Mouse (Mus musculus) heart, embryonic 11.5 days (tissue): ENCODE results near the gene Gtf2a1l. TPM values are rescaled to one million over a fixed set of nuclear protein-coding genes. Genes with fewer than 3 reads are reported as not detected.

Experiments used
- ATAC-seq: fragments of 200-750 bp; cut with Nextera tagmentation; replicated peaks from 2 replicates; pipeline ENCODE4 v1.8.0; 2017; ENCODE audit warnings: moderate library complexity; ENCODE audit not compliant: insufficient number of reproducible peaks, low FRiP score, low TSS enrichment
- H3K27ac ChIP-seq: fragments of 300-500 bp; sonication (generic); 2 replicates; pipeline ENCODE4 v1.5.1; 2014; ENCODE audit warnings: mild to moderate bottlenecking, low read depth, low read length
- H3K27me3 ChIP-seq: fragments of 300-500 bp; sonication (generic); 2 replicates; pipeline ENCODE4 v1.6.1; 2014; ENCODE audit warnings: mild to moderate bottlenecking, low read length, mixed read lengths; ENCODE audit not compliant: control insufficient read depth, insufficient read depth
- H3K36me3 ChIP-seq: fragments of 300-500 bp; sonication (generic); 2 replicates; pipeline ENCODE4 v1.6.1; 2014; ENCODE audit warnings: mild to moderate bottlenecking, low read length, moderate library complexity, mixed read lengths; ENCODE audit not compliant: control insufficient read depth, insufficient read depth
- H3K4me1 ChIP-seq: fragments of 300-500 bp; sonication (generic); 2 replicates; pipeline ENCODE4 v1.6.1; 2014; ENCODE audit warnings: low read length; ENCODE audit not compliant: control insufficient read depth, insufficient read depth
- H3K4me2 ChIP-seq: fragments of 300-500 bp; sonication (generic); 2 replicates; pipeline ENCODE4 v1.6.1; 2014; ENCODE audit warnings: mild to moderate bottlenecking, moderate library complexity
- H3K4me3 ChIP-seq: fragments of 300-500 bp; sonication (generic); 2 replicates; pipeline ENCODE4 v1.5.1; 2014; ENCODE audit warnings: low read depth, low read length
- H3K9ac ChIP-seq: fragments of 300-500 bp; sonication (generic); 2 replicates; pipeline ENCODE4 v1.6.1; 2014; ENCODE audit warnings: mild to moderate bottlenecking, low read depth, low read length, moderate library complexity
- H3K9me3 ChIP-seq: fragments of 300-500 bp; sonication (generic); replicated peaks from 2 replicates; pipeline ENCODE4 v1.6.1; 2016; ENCODE audit warnings: low read length; ENCODE audit not compliant: control insufficient read depth
- WGBS: fragments of 180-500 bp; shearing (Covaris S2); extraction: QIAGEN DNeasy Blood & Tissue Kit; methylation state at CpG from one replicate; pipeline ENCODE4 v1.1.7; 2014; ENCODE audit not compliant: insufficient replicate concordance; 5-methylcytosine and 5-hydroxymethylcytosine counted together
- polyA plus RNA-seq: library from polyadenylated mRNA; unstranded; fragments of >200 nt; fragmentation: Nextera tagmentation; extraction: Ambion mirVana; gene quantifications from 2 replicates; pipeline ENCODE4 v1.2.1, GENCODE M21; 2014

Gene Gtf2a1l
- polyA plus RNA-seq = 0.21 and 0.41 TPM in 2 replicates

DNA sequence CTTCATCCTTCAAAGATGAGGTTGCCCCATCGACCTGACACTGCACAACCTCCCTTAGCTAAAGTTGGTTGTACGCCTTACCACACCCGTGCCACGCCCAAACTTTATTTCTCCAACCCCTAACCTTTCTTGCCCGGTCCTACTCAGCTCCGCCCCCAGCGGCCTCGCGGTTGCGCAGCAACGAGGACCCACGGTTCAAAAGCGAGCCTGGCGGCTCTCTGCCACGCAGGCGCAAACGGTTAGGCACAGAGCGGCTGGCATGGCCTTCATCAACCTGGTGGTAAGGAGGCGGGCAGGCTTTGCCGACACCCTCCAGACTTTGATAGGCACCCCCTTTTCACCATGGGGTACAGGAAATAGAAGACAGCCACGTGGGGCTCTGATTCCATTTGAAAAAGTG, at the start of gene Gtf2a1l:
Gene Gtf2a1l, plus strand, starts transcription at position 209 of the 400 bp plus-strand sequence.
- Histone ChIP-seq H3K4me2 (peak within 1 kb of the TSS; percentile 62), H3K27ac (no peak within 1 kb of the TSS), H3K9me3 (no peaks in the 10 kb centered on the region), H3K9ac (no peak within 1 kb of the TSS), H3K4me1 (no peaks in the 10 kb centered on the region), H3K4me3 (peak within 1 kb of the TSS; percentile 18; the same call in 1 of the 2 replicates), H3K36me3 (no peaks in the 10 kb centered on the region), H3K27me3 (no peaks in the 10 kb centered on the region)
- ATAC-seq = no peak
- 18% methylated on average over 21 of the region's 21 CpGs for WGBS

- H3K36me3 ChIP-seq = no peaks in the 10 kb centered on the region
- no peaks in the 10 kb centered on the region for H3K9me3 ChIP-seq
- no peak overlapping the region for H3K4me2 ChIP-seq
- no peak overlapping the region for H3K9ac ChIP-seq
- H3K4me1 ChIP-seq = peaks cover 7% of the 10 kb centered on the region
- no peak for ATAC-seq
- H3K4me3 ChIP-seq = no peak overlapping the region
- no peak overlapping the region for H3K27ac ChIP-seq
- no peaks in the 10 kb centered on the region for H3K27me3 ChIP-seq
- 68% methylated on average over 4 of the region's 4 CpGs for WGBS
Measured at GRCm38 (mm10) chr17:88620935-88621334, 47.5 kb upstream of the Gtf2a1l start.

DNA sequence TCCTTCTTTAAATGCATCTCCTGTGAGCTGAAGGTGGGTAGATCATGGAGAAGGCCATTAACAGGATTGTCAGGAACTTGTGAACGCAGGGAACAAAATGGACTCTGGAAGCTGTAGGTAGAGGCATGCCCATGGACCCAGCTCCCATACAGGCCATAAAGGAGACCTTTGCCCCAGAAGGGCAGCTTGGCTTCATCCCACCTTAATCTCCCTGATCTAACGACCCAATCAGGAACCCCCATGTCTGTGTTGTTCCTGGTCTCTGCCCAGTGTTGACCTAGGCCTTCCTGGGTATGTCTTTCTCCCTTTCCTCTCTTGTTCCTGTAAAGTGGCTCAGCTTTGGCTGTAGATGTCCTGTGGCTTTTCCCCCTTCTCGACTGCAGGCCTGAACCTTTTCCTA, 47.1 kb upstream of the Gtf2a1l start:
- no peaks in the 10 kb centered on the region for H3K9me3 ChIP-seq
- no peak overlapping the region for H3K4me2 ChIP-seq
- H3K27ac ChIP-seq = no peak overlapping the region
- H3K27me3 ChIP-seq = no peaks in the 10 kb centered on the region
- H3K4me3 ChIP-seq = no peak overlapping the region
- H3K4me1 ChIP-seq = peaks cover 11% of the 10 kb centered on the region
- no peaks in the 10 kb centered on the region for H3K36me3 ChIP-seq
- ATAC-seq = no peak
- no peak overlapping the region for H3K9ac ChIP-seq
- 72% methylated on average over 3 of the region's 3 CpGs for WGBS

- WGBS = 83% methylated on average over 1 of the region's 1 CpGs
- no peak for ATAC-seq
- Histone ChIP-seq H3K4me2 (no peak overlapping the region), H3K36me3 (no peaks in the 10 kb centered on the region), H3K9me3 (no peaks in the 10 kb centered on the region), H3K27ac (no peak overlapping the region), H3K9ac (no peak overlapping the region), H3K27me3 (no peaks in the 10 kb centered on the region), H3K4me1 (peaks cover 24% of the 10 kb centered on the region), H3K4me3 (no peak overlapping the region)
Measured at GRCm38 (mm10) chr17:88622711-88623110, 45.7 kb upstream of the Gtf2a1l start.

GRCm38 (mm10) chr17:88624386-88624785, 44.1 kb upstream of the Gtf2a1l start:
- H3K27me3 ChIP-seq = no peaks in the 10 kb centered on the region
- 79% methylated on average over 4 of the region's 4 CpGs for WGBS

GRCm38 (mm10) chr17:88625350-88625749, 43.1 kb upstream of the Gtf2a1l start:
- Histone ChIP-seq H3K4me3 (no peak overlapping the region), H3K36me3 (no peaks in the 10 kb centered on the region), H3K4me1 (peaks cover 44% of the 10 kb centered on the region), H3K9me3 (no peaks in the 10 kb centered on the region), H3K27ac (peak overlapping the region; percentile 87), H3K4me2 (no peak overlapping the region), H3K9ac (0 out of 2 replicates have a peak overlapping the region, but pooled peaks have one; percentile 22), H3K27me3 (no peaks in the 10 kb centered on the region)
- no peak for ATAC-seq
- WGBS = 78% methylated on average over 13 of the region's 13 CpGs

More at GRCm38 (mm10) chr17:88624386-88624785, 44.1 kb upstream of the Gtf2a1l start:
- Histone ChIP-seq H3K9ac (no peak overlapping the region), H3K4me2 (no peak overlapping the region), H3K4me1 (peaks cover 34% of the 10 kb centered on the region), H3K4me3 (no peak overlapping the region), H3K36me3 (no peaks in the 10 kb centered on the region), H3K9me3 (no peaks in the 10 kb centered on the region), H3K27ac (no peak overlapping the region)
- no peak for ATAC-seq

- Histone ChIP-seq H3K9me3 (no peaks in the 10 kb centered on the region), H3K36me3 (no peaks in the 10 kb centered on the region), H3K27ac (peak overlapping the region; percentile 87), H3K4me1 (peaks cover 44% of the 10 kb centered on the region), H3K27me3 (no peaks in the 10 kb centered on the region), H3K4me2 (peak overlapping the region; percentile 41; the same call in 1 of the 2 replicates), H3K4me3 (no peak overlapping the region), H3K9ac (0 out of 2 replicates have a peak overlapping the region, but pooled peaks have one; percentile 22)
- 0 out of 2 replicates have a peak, but pooled peaks have one; percentile 9 for ATAC-seq
- 71% methylated on average over 7 of the region's 7 CpGs for WGBS
Measured at GRCm38 (mm10) chr17:88625931-88626330, 42.5 kb upstream of the Gtf2a1l start.

- H3K27me3 ChIP-seq = no peaks in the 10 kb centered on the region
- 0 out of 2 replicates have a peak, but pooled peaks have one; percentile 40 for ATAC-seq
- 44% methylated on average over 7 of the region's 7 CpGs for WGBS
- H3K4me2 ChIP-seq = peak overlapping the region; percentile 41
- peak overlapping the region; percentile 87 for H3K27ac ChIP-seq
- H3K9me3 ChIP-seq = no peaks in the 10 kb centered on the region
- peaks cover 44% of the 10 kb centered on the region for H3K4me1 ChIP-seq
- H3K4me3 ChIP-seq = no peak overlapping the region
- H3K36me3 ChIP-seq = no peaks in the 10 kb centered on the region
- no peak overlapping the region for H3K9ac ChIP-seq
Measured at GRCm38 (mm10) chr17:88626347-88626811, 42.1 kb upstream of the Gtf2a1l start.

GRCm38 (mm10) chr17:88627150-88627549, 41.3 kb upstream of the Gtf2a1l start:
- peaks cover 44% of the 10 kb centered on the region for H3K4me1 ChIP-seq
- H3K4me3 ChIP-seq = 0 out of 2 replicates have a peak overlapping the region, but pooled peaks have one; percentile 12
- WGBS = 68% methylated on average over 7 of the region's 7 CpGs
- H3K36me3 ChIP-seq = no peaks in the 10 kb centered on the region
- H3K4me2 ChIP-seq = peak overlapping the region; percentile 41
- no peaks in the 10 kb centered on the region for H3K27me3 ChIP-seq
- H3K9ac ChIP-seq = no peak overlapping the region; the same call in 1 of the 2 replicates
- no peaks in the 10 kb centered on the region for H3K9me3 ChIP-seq
- H3K27ac ChIP-seq = peak overlapping the region; percentile 87
- ATAC-seq = no peak
